In genomic region chr11:96199181-96200086, GRCm38 (mm10) we compare ENCODE assay signal across 21 mouse cellular contexts. TPM values are rescaled to one million over a fixed set of nuclear protein-coding genes. Genes with fewer than 3 reads are reported as not detected.
A peak's percentile ranks its signal among the peaks of the same experiment; 100 is the strongest.
DNase-seq lines count a peak whose midpoint lies in the region; ATAC-seq and TF ChIP-seq lines count a peak whose summit lies in the region.
"Had no signal": no experiment of that assay in that cellular context is flagged by ENCODE, and none has a peak within 500 bp of the region (broad histone marks: within the 10 kb centered on the region; RNA-seq: fewer than 3 reads in every experiment).

No protein-coding gene starts in this region.

- no peaks in the 10 kb centered on the region for H3K36me3 ChIP-seq in heart, embryonic 10.5 days
- H3K36me3 ChIP-seq in heart, embryonic 12.5 days: no peaks in the 10 kb centered on the region
- no peaks in the 10 kb centered on the region for H3K36me3 ChIP-seq in midbrain, embryonic 10.5 days
- H3K36me3 ChIP-seq in midbrain, postnatal 0 days (ENCODE audit: insufficient read depth, low read length): no peaks in the 10 kb centered on the region
- H3K36me3 ChIP-seq in ES-E14 (ENCODE audit: control insufficient read depth, insufficient read depth, low read length, poor library complexity, severe bottlenecking): no peaks in the 10 kb centered on the region
- H3K36me3 ChIP-seq in limb, embryonic 13.5 days: no peaks in the 10 kb centered on the region
- H3K36me3 ChIP-seq: hindbrain, embryonic 12.5 days; lung, embryonic 15.5 days; stomach, embryonic 15.5 days had no signal

- ATAC-seq in heart, embryonic 12.5 days (ENCODE audit: insufficient number of reproducible peaks, low FRiP score): no peak
- ATAC-seq in midbrain, postnatal 0 days (ENCODE audit: low FRiP score): no peak
- ATAC-seq in limb, embryonic 13.5 days (ENCODE audit: low FRiP score, low read depth): no peak
- ATAC-seq: Patski had no signal

- H3K9me3 ChIP-seq in heart, embryonic 10.5 days: no peaks in the 10 kb centered on the region
- H3K9me3 ChIP-seq in heart, embryonic 12.5 days (replicated peaks): no peaks in the 10 kb centered on the region
- H3K9me3 ChIP-seq in midbrain, embryonic 10.5 days (replicated peaks): no peaks in the 10 kb centered on the region
- H3K9me3 ChIP-seq in midbrain, postnatal 0 days (ENCODE audit: low read length): no peaks in the 10 kb centered on the region
- no peaks in the 10 kb centered on the region for H3K9me3 ChIP-seq in ES-E14 (ENCODE audit: control insufficient read depth, insufficient read depth, low read depth, low read length)
- no peaks in the 10 kb centered on the region for H3K9me3 ChIP-seq in limb, embryonic 13.5 days
- H3K9me3 ChIP-seq: hindbrain, embryonic 12.5 days; lung, embryonic 15.5 days; stomach, embryonic 15.5 days had no signal

- no peak overlapping the region for H3K27ac ChIP-seq in heart, embryonic 10.5 days
- no peak overlapping the region for H3K27ac ChIP-seq in heart, embryonic 12.5 days (ENCODE audit: poor library complexity, severe bottlenecking)
- H3K27ac ChIP-seq in midbrain, embryonic 10.5 days (replicated peaks): no peak overlapping the region
- no peak overlapping the region for H3K27ac ChIP-seq in midbrain, postnatal 0 days (ENCODE audit: low read depth, low read length)
- no peak overlapping the region for H3K27ac ChIP-seq in ES-E14 (ENCODE audit: insufficient read depth, low read depth, low read length, poor library complexity, severe bottlenecking)
- H3K27ac ChIP-seq in limb, embryonic 13.5 days: no peak overlapping the region
- H3K27ac ChIP-seq: hindbrain, embryonic 12.5 days; kidney, postnatal 0 days; lung, embryonic 15.5 days; stomach, embryonic 15.5 days had no signal

- no peak overlapping the region for H3K9ac ChIP-seq in heart, embryonic 12.5 days
- H3K9ac ChIP-seq in midbrain, postnatal 0 days (replicated peaks; ENCODE audit: low read length, poor library complexity, severe bottlenecking): no peak overlapping the region
- H3K9ac ChIP-seq in ES-E14 (ENCODE audit: insufficient read depth, low read depth, low read length, poor library complexity, severe bottlenecking): no peak overlapping the region
- H3K9ac ChIP-seq in limb, embryonic 13.5 days: no peak overlapping the region
- H3K9ac ChIP-seq: hindbrain, embryonic 12.5 days; lung, embryonic 15.5 days; stomach, embryonic 15.5 days had no signal

- 0 out of 2 replicates have a peak overlapping the region, but pooled peaks have one; percentile 8 for H3K4me3 ChIP-seq in heart, embryonic 10.5 days
- no peak overlapping the region for H3K4me3 ChIP-seq in heart, embryonic 12.5 days
- no peak overlapping the region for H3K4me3 ChIP-seq in midbrain, embryonic 10.5 days
- no peak overlapping the region for H3K4me3 ChIP-seq in midbrain, postnatal 0 days (ENCODE audit: low read depth, low read length)
- peak overlapping the region; percentile 33 to 45 for H3K4me3 ChIP-seq in ES-E14 (ENCODE audit: insufficient read depth in 1 of 2, low read depth in 1 of 2, low read length in 2 of 2, poor library complexity in 1 of 2, severe bottlenecking in 1 of 2)
- peak overlapping the region; percentile 10; the same call in 1 of the 2 replicates for H3K4me3 ChIP-seq in limb, embryonic 13.5 days
- H3K4me3 ChIP-seq: hindbrain, embryonic 12.5 days; lung, embryonic 15.5 days; stomach, embryonic 15.5 days had no signal

- in situ Hi-C loops in ES-E14 (cut with MboI; ENCODE audit: low sequenced_read_pairs in 2 of 2, unreplicated experiment in 2 of 2): loop anchor here in 1 of 2 experiments (10.0 kb wide), 1 partner anchor 135 kb away; no protein-coding TSS in a partner anchor

- peaks cover 7% of the 10 kb centered on the region for H3K4me1 ChIP-seq in heart, embryonic 10.5 days
- no peaks in the 10 kb centered on the region; the same call in 1 of the 2 replicates for H3K4me1 ChIP-seq in heart, embryonic 12.5 days (replicated peaks)
- H3K4me1 ChIP-seq in midbrain, embryonic 10.5 days: peaks cover 5% of the 10 kb centered on the region; the same call in 1 of the 2 replicates
- no peaks in the 10 kb centered on the region for H3K4me1 ChIP-seq in midbrain, postnatal 0 days (ENCODE audit: insufficient read depth, low read length)
- H3K4me1 ChIP-seq in ES-E14 (ENCODE audit: control insufficient read depth in 2 of 2, insufficient read depth in 2 of 2, low read length in 2 of 2, poor library complexity in 1 of 2): peaks cover 9 to 12% of the 10 kb centered on the region in 2 experiments
- 0 out of 2 replicates have a peak, but pooled peaks cover under 1% of the 10 kb centered on the region for H3K4me1 ChIP-seq in limb, embryonic 13.5 days
- H3K4me1 ChIP-seq: hindbrain, embryonic 12.5 days; stomach, embryonic 15.5 days had no signal

- no peak for DNase-seq in heart, embryonic 10.5 days (ENCODE audit: low spot score)
- DNase-seq in midbrain, embryonic 10.5 days (ENCODE audit: low spot score): peak; percentile 28
- no peak for DNase-seq in midbrain, postnatal 0 days (ENCODE audit: low spot score)
- DNase-seq in ES-E14 (ENCODE audit: low read depth, low spot score): no peak
- DNase-seq in ovary, postnatal 14 days (ENCODE audit: low spot score): no peak
- no peak for DNase-seq in cerebellum, postnatal 10 days
- DNase-seq: adrenal gland, adult 2 months; cerebellum, adult 9-10 months; gastrocnemius, postnatal 25 days had no signal

- peaks cover 100% of the 10 kb centered on the region for H3K27me3 ChIP-seq in heart, embryonic 10.5 days (ENCODE audit: insufficient read depth, poor library complexity, severe bottlenecking)
- H3K27me3 ChIP-seq in heart, embryonic 12.5 days (replicated peaks): peaks cover 99% of the 10 kb centered on the region
- peaks cover 100% of the 10 kb centered on the region for H3K27me3 ChIP-seq in midbrain, embryonic 10.5 days (ENCODE audit: low read depth, poor library complexity, severe bottlenecking)
- H3K27me3 ChIP-seq in midbrain, postnatal 0 days (ENCODE audit: insufficient read depth, low read length): peaks cover 95% of the 10 kb centered on the region
- peaks cover 100% of the 10 kb centered on the region for H3K27me3 ChIP-seq in limb, embryonic 13.5 days
- H3K27me3 ChIP-seq: Patski had no signal

- no peak overlapping the region for H3K4me2 ChIP-seq in heart, embryonic 12.5 days
- H3K4me2 ChIP-seq in midbrain, postnatal 0 days (ENCODE audit: low read depth, low read length, poor library complexity, severe bottlenecking): no peak overlapping the region
- H3K4me2 ChIP-seq in limb, embryonic 13.5 days (replicated peaks): no peak overlapping the region
- H3K4me2 ChIP-seq: hindbrain, embryonic 12.5 days; lung, embryonic 15.5 days; stomach, embryonic 15.5 days had no signal

- no peak for TF ChIP-seq CTCF in midbrain, postnatal 0 days (IDR thresholded peaks at IDR 0.05)

- 3% methylated on average over 22 of the region's 22 CpGs for WGBS in heart, embryonic 10.5 days
- 4% methylated on average over 22 of the region's 22 CpGs for WGBS in heart, embryonic 12.5 days
- 2% methylated on average over 22 of the region's 22 CpGs for WGBS in midbrain, embryonic 10.5 days
- WGBS in midbrain, postnatal 0 days: 3% methylated on average over 22 of the region's 22 CpGs
- WGBS in limb, embryonic 13.5 days: 2% methylated on average over 22 of the region's 22 CpGs

TF ChIP-seq in ES-E14, 5 proteins besides CTCF, POLR2A, EP300 and RAD21:
- no peak for TF ChIP-seq CHD2 (IDR thresholded peaks at IDR 0.05; ENCODE audit: low read depth, low read length)
- TF ChIP-seq MAFK (IDR thresholded peaks at IDR 0.05; ENCODE audit: insufficient read depth, low read depth, low read length): no peak
- no peak for TF ChIP-seq ZC3H11A (IDR thresholded peaks at IDR 0.05; ENCODE audit: borderline replicate concordance, low read depth, low read length)
- no peak for TF ChIP-seq ZNF384 (IDR thresholded peaks at IDR 0.05; ENCODE audit: low read depth, low read length)

RNA-seq across cellular contexts. Expression of gene Hoxb13, which starts 5.3 kb away (rescaled TPM):
- polyA plus RNA-seq in heart, embryonic 10.5 days (2016; fragmentation: Nextera tagmentation; extraction: Ambion mirVana): not detected in 2 replicates
- not detected in 2 replicates for polyA plus RNA-seq in heart, embryonic 12.5 days (2016; fragmentation: Nextera tagmentation; extraction: Ambion mirVana)
- not detected in 2 replicates for polyA plus RNA-seq in midbrain, embryonic 10.5 days (2016; fragmentation: Nextera tagmentation; extraction: Ambion mirVana)
- total RNA-seq in midbrain, postnatal 0 days (2014; rRNA removed): not detected in 2 replicates
- not detected in 2 replicates for polyA plus RNA-seq in midbrain, postnatal 0 days (2015; fragmentation: Nextera tagmentation; extraction: Ambion mirVana)
- total RNA-seq in ES-E14 (2012; rRNA removed): 0.48 and 1.4 TPM in 2 replicates
- not detected in 2 replicates for polyA plus RNA-seq in limb, embryonic 13.5 days (2015; fragmentation: Nextera tagmentation; extraction: Ambion mirVana)
- total RNA-seq: adrenal gland, adult 2 months; gastrocnemius, postnatal 25 days; layer of hippocampus, postnatal 14 days; megakaryocyte progenitor cell, adult 5-6 weeks had no signal
- polyA plus RNA-seq: adrenal gland, adult 2 months; embryonic facial prominence, embryonic 11.5 days; heart, embryonic 14.5 days; hindbrain, embryonic 12.5 days; kidney, postnatal 0 days; limb, embryonic 14.5 days; lung, embryonic 15.5 days; stomach, embryonic 15.5 days had no signal

Comparison
In these comparisons a context has a peak if more than half of its experiments do, and no peak if none do; other contexts are left out.
1. H3K4me3 ChIP-seq: peak in heart, embryonic 10.5 days (single experiment), ES-E14 (2 of 2) and limb, embryonic 13.5 days (single experiment); none in heart, embryonic 12.5 days (single experiment), midbrain, embryonic 10.5 days (single experiment) and midbrain, postnatal 0 days (single experiment).